Mouse (Mus musculus): ENCODE measurements around the gene Mpo.

Gene Mpo

DNA sequence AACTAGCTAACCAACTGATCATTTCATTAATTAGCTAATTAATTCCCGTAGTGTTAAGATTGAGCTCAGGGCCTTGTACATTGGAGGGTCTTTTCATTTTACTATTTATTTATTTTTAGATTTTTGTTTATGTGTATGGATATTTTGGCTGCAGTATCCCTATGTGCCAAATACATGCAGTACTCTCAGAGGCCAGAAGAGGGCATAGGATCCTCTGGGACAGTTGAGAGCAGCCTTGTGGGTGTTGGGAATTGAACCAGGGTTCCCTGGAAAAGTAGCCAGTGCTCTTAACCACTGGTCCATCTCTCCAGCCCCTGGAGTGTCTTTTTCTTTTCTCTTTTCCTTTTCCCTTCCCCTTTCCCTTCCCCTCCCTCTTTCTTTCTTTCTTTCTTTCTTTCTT is 12.1 kb downstream of the Mpo start:
- DNase-seq (ENCODE audit: low spot score), result peak; percentile 47

DNA sequence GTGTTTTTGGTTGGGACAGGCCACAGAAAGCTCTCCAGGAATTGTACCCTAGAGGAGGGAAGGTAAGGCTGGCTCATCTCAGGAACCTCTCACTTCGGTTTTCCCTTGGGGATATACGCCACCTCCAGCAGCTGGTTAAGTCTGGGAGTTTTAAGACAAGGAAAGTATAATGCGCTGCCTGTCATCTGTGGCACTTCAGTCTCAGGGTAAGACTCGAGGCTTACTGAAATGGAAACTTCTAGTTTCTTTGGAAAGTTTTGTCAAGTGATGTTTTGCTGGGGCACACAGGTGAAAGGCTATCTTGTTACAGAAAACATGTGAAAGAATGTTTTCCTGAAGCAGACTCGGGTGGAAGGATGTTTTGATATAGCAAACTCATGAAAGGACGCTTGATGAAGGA is 14.1 kb downstream of the Mpo start:
- DNase-seq (ENCODE audit: low spot score), result no peak

DNA sequence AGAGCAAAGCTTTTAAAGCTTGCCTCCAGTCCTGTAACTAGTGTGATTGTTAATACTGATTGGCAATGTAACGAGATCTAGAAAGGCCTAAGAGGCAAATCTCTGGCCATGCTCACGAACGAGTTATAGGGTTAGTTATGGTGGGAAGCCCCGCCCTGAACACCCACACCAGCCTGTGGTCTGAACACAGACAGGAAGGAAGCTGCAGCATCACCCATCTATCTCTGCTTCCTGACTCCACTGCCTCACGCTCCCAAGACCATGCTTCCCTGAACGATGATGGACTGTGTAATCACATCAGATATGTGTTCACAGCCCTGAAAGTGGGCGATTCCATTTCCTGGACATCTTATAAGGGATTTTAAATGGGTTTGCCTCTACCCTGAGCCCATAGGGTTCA is 14.9 kb downstream of the Mpo start:
- no peak for DNase-seq (ENCODE audit: low spot score)

DNA sequence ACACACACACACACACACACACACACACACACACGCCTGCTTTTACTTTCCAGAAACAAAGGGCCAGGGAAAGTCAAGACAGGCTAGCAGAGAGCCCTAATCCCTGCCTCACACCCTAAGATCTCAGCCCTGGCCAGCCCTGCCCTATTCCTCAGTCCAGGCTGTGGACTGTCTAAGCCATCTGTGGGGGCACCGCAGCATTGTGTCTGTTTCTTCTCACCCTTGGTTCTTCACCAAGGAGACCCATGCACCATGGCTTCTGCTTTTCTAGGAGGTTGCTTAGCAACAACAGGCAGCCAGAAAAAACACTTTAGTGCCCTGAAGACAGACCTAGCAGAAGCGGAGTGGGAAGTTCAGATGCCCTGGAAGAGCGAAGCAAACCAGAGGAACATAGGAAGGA is 18.0 kb downstream of the Mpo start:
- DNase-seq (ENCODE audit: low spot score), result peak; percentile 15

DNA sequence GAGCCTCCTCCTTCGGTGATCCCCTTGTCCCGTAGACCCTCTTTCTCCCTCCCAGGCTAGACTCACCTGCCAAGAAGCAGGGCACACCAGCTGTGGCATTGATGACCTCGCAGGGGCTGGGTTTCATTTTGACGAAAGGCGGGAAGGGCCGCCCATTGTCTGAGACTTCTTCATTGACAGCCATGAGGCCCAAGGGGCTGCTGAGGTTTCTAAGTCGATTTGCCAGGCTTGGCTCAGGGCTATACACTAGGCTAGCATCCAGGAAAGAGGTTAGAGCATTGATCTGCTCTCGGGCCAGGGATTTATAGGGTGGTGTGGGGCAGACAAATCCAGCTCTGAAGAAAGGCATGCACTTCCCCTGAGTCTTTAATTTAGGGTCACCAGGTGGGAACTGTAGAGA is 21.4 kb downstream of the Mpo start:
- no peak for DNase-seq (ENCODE audit: low spot score)

DNA sequence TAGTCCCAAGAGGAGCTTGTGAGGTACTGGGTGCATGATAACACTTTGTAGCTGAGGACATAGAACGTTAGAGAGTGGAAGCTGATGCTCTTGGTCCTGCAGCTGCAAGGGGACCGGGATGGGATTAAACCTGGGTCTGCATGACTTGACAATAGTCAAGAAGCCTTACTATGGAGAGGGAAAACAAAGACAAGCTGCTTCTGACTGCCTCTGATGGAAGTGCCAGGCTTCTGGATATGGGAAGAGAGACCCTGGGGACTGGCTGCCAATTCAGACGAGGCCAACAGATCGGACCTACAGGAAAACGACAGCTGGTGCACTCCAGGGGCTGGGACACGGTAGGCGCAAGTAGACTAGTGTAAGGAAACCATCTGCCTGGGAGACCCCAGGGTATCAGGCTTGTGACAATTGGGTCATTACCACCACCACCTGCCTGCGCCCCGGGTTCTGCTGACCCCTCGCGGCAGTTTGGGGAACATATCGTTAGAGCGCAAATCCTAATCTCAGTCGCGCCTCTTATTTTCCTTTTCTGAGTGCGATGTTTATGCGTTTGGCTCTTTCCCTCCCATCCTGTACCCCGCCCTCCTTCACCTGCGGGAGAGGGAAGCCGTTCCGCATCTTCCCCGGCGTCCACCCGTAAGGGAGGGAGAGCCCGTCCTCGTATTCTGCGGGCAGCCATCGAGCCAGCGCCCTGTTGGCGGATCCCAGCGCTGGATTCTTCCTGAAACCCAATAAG is 23.5 kb downstream of the Mpo start:
- peak; percentile 73 for DNase-seq (ENCODE audit: low spot score)

DNA sequence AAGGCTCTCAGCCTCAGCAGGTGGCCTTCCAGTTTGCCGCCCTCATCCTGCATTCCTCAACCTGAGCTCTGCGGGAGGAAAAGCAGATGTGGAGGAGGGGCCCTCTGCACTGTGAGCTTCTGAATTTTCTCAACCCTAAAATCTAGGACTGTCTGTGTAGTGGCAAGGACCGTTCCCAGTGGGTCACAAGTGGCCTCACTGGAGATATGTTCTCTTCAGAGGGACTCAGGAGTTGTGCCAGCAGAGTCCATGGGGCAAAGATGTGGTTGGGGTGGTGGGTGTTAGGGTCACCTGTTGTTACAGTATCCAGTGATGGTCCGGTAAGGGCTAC is 24.0 kb downstream of the Mpo start:
- no peak for DNase-seq (ENCODE audit: low spot score)

DNA sequence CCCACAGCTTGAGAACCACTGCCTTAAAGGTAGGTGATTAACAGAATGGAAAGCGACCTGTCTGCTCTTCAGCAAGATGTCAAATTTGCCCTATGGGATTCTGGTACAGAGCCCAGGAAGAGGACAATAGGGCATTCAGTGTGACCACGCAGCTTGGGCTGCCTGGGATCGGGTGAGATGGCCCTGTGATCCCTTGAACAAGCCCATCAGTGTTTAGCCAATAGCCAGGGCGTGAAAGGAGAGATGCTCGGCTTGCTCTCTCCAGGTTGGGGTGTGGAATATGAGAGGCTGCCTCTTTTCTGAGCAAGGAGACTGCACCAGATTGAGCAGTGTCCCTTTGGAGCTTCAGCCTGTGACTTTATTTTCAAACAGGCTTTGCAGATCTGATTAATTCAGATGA is 28.1 kb downstream of the Mpo start:
- peak; percentile 12 for DNase-seq (ENCODE audit: low spot score)

DNA sequence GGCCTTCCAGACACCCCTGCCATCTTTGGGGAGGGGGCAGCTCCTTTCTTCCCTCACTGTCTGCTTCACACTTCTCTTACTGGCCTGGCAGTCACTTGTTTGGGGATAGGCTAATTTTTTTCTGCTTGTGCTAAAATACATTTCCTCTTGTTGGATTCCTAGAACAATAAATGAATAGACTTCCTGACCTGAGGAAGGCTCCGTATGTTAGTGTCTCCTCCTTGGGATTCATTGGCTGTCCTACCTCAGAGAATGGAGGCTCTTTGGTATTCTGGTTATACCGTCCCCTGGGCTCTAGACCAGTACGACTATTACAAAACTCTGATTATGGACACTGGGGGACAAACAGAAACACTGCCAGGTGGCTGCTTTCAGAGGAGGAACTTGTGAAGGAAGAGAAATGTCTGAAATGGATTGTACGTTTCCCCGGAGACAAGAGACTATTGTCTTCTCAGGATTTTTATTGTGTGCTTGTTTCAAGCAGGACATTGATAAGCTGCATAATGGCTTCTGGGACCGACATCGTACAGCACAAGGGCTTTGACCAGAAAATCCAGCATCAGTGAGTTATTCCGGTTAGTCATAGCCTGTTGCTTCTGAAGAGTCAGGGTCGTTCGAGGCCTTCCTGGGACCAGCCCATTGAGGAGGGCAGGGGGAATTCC is 35.0 kb downstream of the Mpo start, which contains the start of gene Lpo:
Gene Lpo (minus strand): TSS at position 51 of the 662 bp plus-strand sequence.
- peak; percentile 7 for DNase-seq (ENCODE audit: low spot score)

DNA sequence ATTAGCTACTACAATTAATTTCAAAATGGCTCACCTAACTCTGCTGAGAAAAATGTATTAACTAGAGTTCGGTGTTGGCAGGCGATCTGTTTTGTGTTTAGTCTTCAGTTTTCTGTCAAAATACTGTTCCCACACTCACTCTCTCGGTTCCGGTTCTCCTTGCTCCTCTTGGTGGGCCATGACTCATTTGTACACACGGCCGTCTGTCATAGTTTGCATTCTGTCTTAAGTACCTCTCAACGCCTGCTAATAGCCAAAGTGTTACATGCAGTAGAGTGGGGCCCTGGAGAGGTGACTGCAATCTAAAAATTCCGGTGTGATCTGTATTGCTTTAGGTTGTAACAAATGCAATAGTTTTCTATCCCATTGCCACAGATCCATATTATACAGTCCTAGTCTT is 47.3 kb downstream of the Mpo start:
- DNase-seq (ENCODE audit: low spot score), result no peak

DNA sequence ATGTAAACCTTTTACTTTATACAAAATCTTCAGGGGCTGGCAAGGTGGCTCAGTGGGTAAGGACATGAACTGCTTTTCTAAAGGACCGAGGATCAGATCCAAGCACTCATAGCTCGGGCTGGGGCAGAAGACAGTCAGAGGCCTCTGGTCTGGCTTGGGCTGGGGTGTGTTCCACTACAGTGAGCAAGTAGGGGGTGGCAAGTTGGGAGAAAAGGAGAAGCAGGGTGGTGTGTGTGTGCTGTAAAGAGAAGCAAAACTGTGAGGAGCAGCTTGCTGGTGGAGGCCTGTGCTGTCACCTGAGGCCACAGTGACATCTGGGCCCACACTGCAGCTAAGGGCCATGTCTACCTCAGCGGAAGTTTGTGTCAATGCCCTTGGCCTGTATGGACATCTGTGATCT is 48.1 kb downstream of the Mpo start:
- DNase-seq (ENCODE audit: low spot score), result no peak

DNA sequence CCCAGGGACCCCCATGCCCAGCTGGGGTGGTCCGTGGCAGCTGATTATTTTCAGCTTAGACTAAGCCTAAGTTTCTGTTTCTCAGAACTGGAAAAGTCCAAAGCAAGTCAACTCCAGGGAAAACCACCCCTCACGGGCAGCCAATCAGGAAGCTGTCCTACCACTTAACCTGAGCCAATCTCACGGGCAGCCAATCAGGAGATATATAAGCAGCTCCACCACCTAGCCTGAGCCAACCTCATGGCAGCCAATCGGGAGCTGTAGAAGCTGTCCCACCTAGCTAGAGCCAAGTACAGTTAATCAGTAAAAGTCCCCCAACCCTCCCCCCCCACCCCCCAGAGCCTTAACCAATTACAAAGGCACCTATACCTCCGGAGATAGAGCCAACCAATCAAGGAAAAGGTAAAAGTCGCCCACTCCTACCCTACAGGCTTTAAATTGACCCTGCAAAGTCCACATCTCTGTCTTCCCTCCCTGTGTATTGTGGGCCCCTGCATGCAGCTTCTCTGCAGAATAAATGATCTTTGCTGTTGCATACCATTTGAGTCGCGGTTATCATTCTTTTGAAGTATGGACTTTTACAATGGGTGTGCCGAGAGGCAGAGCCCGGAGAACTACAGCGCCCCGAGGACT is 53.7 kb downstream of the Mpo start:
- DNase-seq (ENCODE audit: low spot score), result no peak

DNA sequence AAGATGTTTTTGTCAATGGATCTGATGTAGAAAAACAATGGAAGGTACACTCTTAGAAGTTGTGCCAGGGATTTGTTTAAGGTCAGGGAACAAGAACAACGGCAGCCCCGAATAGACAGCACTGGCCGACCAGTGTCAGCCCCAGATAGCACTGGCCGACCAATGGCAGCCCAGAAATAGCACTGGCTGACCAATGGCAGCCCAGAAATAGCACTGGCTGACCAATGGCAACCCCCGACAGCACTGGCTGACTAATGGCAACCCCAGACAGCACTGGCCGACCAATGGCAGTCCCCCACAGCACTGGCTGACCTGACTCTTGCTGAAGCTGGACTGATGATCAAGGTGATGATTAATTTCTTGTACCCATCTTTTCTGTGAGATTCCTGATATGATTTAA is 54.5 kb downstream of the Mpo start:
- DNase-seq (ENCODE audit: low spot score), result peak; percentile 30

DNA sequence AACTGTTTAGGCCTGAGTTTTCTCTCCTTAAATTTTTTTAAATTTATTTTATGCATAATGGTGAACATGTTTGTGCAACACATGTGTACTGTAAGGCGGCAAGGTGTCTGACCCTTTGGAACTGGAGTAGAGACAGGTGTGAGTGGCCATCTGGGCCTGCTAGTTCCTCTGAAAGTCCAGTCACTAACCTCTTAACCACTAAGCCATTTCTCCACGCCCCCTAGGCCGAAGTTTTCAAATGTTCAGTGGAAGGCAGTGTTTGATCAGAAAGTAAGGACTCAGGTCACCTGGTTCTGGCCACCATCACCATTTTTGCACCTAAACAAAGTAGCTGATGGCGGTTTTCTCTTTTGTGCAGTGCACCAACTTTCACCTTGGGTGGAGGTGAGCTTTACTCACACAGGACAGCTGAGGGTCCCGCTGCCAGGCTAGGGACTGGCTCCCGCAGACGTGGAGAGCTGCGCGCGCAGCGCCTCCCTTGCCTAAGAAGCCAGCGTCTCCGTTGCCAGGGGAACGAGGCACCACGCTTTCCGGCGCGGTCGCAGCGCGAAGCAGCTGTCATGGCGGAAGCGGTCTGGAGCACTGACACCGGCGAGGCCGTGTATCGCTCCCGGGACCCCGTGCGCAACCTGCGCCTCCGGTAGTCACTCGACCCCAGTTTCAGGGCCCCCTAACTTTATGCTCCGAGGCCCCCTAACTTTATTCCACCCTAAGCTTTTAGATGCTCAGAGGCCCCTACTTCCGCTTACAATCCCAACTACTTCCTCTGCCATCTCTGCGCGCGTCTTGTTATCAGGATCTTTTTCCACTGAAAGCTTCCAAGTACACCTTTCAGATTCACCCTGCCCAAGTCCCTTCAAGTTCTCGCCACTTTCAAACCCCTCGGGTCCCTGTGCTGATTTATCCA is 59.6 kb downstream of the Mpo start, which contains the start of gene Mks1:
Gene Mks1 (plus strand): TSS at position 526 of the 907 bp plus-strand sequence.
- DNase-seq (ENCODE audit: low spot score), result peak; percentile 99

DNA sequence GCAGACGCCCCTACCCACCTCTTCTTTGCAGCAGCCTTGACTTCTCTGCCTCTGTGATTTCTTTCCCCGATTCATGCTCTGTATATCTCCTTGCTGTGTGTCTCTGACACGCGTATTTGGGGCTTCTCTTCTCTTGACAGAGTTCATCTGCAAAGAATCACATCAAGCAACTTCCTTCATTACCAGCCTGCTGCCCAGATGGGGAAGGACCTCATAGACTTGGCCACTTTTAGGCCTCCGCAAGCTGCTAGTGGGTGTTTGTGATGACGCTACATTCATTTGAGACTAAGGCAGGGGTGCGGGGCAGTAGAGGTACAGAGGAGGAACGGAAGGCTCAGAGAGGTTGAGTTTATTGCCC is 60.2 kb downstream of the Mpo start:
- DNase-seq (ENCODE audit: low spot score), result peak; percentile 15
